Mouse (Mus musculus) small intestine, adult 2 months (tissue): Measurements from ENCODE around the gene Asna1. TPM values are rescaled to one million over a fixed set of nuclear protein-coding genes. Genes with fewer than 3 reads are reported as not detected.

Experiments
- H3K27ac ChIP-seq: fragments of 200-500 bp; 2 replicates; pipeline ENCODE4 v1.5.1; 2012; ENCODE audit warnings: low read depth, low read length, control low read depth, inconsistent platforms; ENCODE audit not compliant: insufficient read depth
- H3K27me3 ChIP-seq: fragments of 200-500 bp; 2 replicates; pipeline ENCODE4 v1.6.1; 2012; ENCODE audit warnings: mild to moderate bottlenecking, moderate library complexity, low read length, inconsistent platforms; ENCODE audit not compliant: control insufficient read depth, insufficient read depth
- H3K36me3 ChIP-seq: fragments of 200-500 bp; 2 replicates; pipeline ENCODE4 v1.6.1; 2012; ENCODE audit warnings: mild to moderate bottlenecking, low read length, control low read depth, inconsistent platforms; ENCODE audit not compliant: control insufficient read depth, insufficient read depth
- H3K4me1 ChIP-seq: fragments of 200-500 bp; 2 replicates; pipeline ENCODE4 v1.6.1; 2012; ENCODE audit warnings: low read length, inconsistent platforms, mixed read lengths; ENCODE audit not compliant: control insufficient read depth, insufficient read depth, insufficient read length
- H3K4me3 ChIP-seq: fragments of 200-500 bp; 2 replicates; pipeline ENCODE4 v1.5.1; 2012; ENCODE audit warnings: low read depth, mild to moderate bottlenecking, control low read depth, inconsistent platforms, low read length, moderate library complexity
- CTCF ChIP-seq: fragments of 200-500 bp; IDR thresholded peaks from 2 replicates; pipeline ENCODE4 v1.5.1; 2012; ENCODE audit warnings: low read depth, mild to moderate bottlenecking, control low read depth, inconsistent platforms, low read length, moderate library complexity, mixed read lengths; ENCODE audit not compliant: insufficient replicate concordance, insufficient read length; ENCODE audit errors: extremely low read depth
- POLR2A ChIP-seq: fragments of 200-500 bp; IDR thresholded peaks from 2 replicates; pipeline ENCODE4 v1.6.1; 2012; ENCODE audit warnings: low read depth, mild to moderate bottlenecking, control low read depth, inconsistent platforms, low read length, moderate library complexity
- WGBS: fragments of 180-500 bp; shearing (Covaris S2); methylation state at CpG from one replicate; pipeline ENCODE4 v1.1.7; 2018; 5-methylcytosine and 5-hydroxymethylcytosine counted together
- polyA plus RNA-seq: library from polyadenylated mRNA; depleted of rRNA; stranded (reverse); fragments of >200 nt; gene quantifications from 2 replicates; pipeline ENCODE4 v1.2.3, GENCODE M21; 2012

The Asna1 gene
- polyA plus RNA-seq, 1 experiment: 128 TPM

- H3K27me3 ChIP-seq: no peaks in the 10 kb centered on the region
- WGBS: under 1% methylated on average over 13 of the region's 13 CpGs
- no peak for TF ChIP-seq POLR2A
- no peak for TF ChIP-seq CTCF
- H3K27ac ChIP-seq: peak overlapping the region; percentile 50
- H3K36me3 ChIP-seq: peaks cover 24% of the 10 kb centered on the region
- H3K4me1 ChIP-seq: peaks cover 6% of the 10 kb centered on the region; the same call in 1 of the 2 replicates
- H3K4me3 ChIP-seq: no peak overlapping the region; the same call in 1 of the 2 replicates
Measured at GRCm38 (mm10) chr8:85034764-85035163, 9.7 kb upstream of the Asna1 start.

DNA sequence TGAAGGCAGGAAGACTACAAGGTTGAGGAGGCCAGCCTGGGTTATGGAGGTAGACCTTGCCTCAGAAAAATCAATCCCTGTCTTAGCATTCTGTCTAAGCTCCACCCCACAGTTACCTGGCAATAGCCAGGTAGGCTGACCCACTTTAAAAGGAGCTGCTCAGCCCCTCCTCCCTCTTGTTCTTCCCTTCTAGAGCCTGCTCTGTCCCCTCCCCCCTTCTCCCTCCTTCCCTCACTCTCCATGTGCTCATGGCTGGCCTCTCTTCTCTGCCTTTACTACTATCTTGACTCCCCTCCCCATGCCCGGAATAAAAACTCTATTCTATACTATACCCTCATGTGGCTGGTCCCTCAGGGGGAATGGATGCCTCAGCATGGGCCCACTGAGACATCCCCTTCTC is 8.8 kb upstream of the Asna1 start:
- TF ChIP-seq CTCF (no peak), POLR2A (no peak)
- peaks cover 6% of the 10 kb centered on the region; the same call in 1 of the 2 replicates for H3K4me1 ChIP-seq
- H3K4me3 ChIP-seq: no peak overlapping the region
- peaks cover 26% of the 10 kb centered on the region for H3K36me3 ChIP-seq
- no peak overlapping the region for H3K27ac ChIP-seq
- 47% methylated on average over 1 of the region's 1 CpGs for WGBS
- H3K27me3 ChIP-seq: no peaks in the 10 kb centered on the region

DNA sequence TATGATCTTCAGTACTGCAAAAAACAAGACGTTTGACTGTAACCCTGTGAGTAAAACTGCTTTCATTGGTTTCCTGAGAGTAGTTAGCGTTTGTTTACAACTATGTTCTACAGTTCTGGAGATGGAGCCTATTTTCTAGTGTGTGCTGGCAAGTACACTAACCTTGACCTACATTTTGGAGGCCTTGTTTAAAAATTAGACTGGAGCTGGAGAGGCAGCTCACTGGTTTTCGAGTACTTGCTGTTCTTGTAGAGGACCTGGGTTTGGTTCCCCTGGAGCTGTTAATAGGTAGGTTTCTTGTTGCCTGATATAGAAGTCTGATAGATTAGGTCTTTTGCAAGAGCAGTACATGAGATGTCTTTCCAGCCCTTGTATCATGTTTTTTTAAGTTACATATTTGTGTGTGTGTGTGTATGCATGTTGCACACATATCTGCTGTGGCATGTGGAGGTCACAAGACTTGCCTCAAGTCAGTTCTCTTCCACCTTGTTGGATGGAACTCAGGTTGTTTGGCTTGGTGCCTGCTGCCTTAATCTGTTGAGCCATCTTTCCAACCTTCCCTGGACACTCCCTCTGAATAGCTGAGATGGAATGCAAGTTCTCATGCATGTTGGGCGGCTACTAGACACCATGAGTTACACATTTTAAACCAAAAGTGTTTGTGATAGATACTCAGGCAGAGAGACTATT is 7.7 kb upstream of the Asna1 start:
- Histone ChIP-seq H3K4me1 (peaks cover 8% of the 10 kb centered on the region; the same call in 1 of the 2 replicates), H3K4me3 (no peak overlapping the region), H3K27ac (no peak overlapping the region), H3K27me3 (no peaks in the 10 kb centered on the region), H3K36me3 (peaks cover 26% of the 10 kb centered on the region)
- TF ChIP-seq POLR2A: no peak
- WGBS: 61% methylated on average over 4 of the region's 4 CpGs

DNA sequence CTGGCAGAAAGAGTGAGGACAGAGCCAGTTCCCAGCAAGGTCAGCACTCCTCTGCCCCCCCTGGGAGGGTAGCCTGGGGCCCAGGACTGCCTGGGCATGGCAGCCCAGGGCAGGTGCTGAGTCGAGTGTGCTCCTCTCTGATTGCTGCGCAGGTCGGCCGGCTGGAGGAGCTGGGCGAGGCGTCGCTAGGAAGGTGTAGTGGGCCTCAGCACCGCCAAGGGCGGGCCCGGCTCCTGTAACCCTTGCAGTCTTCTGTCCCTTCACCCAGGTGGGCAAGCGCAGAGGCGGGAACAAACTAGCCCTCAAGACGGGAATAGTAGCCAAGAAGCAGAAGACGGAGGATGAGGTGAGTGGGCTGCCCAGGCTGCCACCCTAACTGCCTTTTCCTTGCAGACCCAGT is 4.2 kb upstream of the Asna1 start:
- H3K36me3 ChIP-seq: peaks cover 26% of the 10 kb centered on the region
- H3K27ac ChIP-seq: no peak overlapping the region
- H3K4me3 ChIP-seq: no peak overlapping the region

DNA sequence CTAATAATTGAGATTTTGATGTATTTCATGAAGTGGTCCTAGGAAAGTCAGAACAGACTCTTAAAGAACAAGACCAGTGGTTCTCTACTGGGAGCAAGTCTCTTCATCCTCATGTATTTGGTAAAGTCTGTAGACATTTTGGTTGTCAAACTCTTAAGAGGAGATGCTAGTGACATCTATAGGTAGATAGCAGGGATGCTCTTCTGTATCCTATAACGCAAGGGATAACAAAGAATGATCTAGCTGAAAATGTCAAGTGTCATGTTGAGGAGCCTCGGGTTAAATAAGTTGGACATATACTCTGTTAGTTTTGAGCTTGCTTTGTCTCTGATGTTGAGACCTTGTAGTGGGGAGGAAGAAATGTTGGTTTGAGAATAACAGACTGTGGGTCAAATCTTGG is 2.8 kb upstream of the Asna1 start:
- whole genome bisulfite sequencing: 4% methylated on average over 2 of the region's 2 CpGs
- no peak overlapping the region for H3K4me3 ChIP-seq
- no peak for TF ChIP-seq POLR2A
- TF ChIP-seq CTCF: no peak
- no peak overlapping the region for H3K27ac ChIP-seq
- peaks cover 26% of the 10 kb centered on the region for H3K36me3 ChIP-seq
- H3K27me3 ChIP-seq: no peaks in the 10 kb centered on the region
- H3K4me1 ChIP-seq: peaks cover 19% of the 10 kb centered on the region

More for the DNA sequence above, 4.2 kb upstream of the Asna1 start:
- TF ChIP-seq CTCF (no peak), POLR2A (no peak)
- peaks cover 15% of the 10 kb centered on the region for H3K4me1 ChIP-seq
- H3K27me3 ChIP-seq: no peaks in the 10 kb centered on the region
- WGBS: 69% methylated on average over 14 of the region's 14 CpGs

GRCm38 (mm10) chr8:85027516-85027855 is 2.4 kb upstream of the Asna1 start:
- H3K27ac ChIP-seq: peak overlapping the region; percentile 79
- under 1% methylated on average over 13 of the region's 13 CpGs for WGBS
- H3K36me3 ChIP-seq: peaks cover 24% of the 10 kb centered on the region
- TF ChIP-seq POLR2A (no peak), CTCF (no peak)
- peak overlapping the region; percentile 83 for H3K4me3 ChIP-seq
- peaks cover 19% of the 10 kb centered on the region for H3K4me1 ChIP-seq
- H3K27me3 ChIP-seq: no peaks in the 10 kb centered on the region

- TF ChIP-seq CTCF (no peak), POLR2A (peak; percentile 96)
- Histone ChIP-seq H3K4me3 (peak within 1 kb of the TSS; percentile 83), H3K27ac (peak within 1 kb of the TSS; percentile 79), H3K4me1 (peaks cover 19% of the 10 kb centered on the region), H3K27me3 (no peaks in the 10 kb centered on the region), H3K36me3 (peaks cover 23% of the 10 kb centered on the region)
- 0% methylated on average over 75 of the region's 75 CpGs for WGBS
Measured at GRCm38 (mm10) chr8:85026670-85027515, 1.8 kb upstream of the Asna1 start, which contains the start of gene Trir. TSS of gene Trir (plus strand) at chr8:85026823.
